Mouse (Mus musculus) lung, embryonic 15.5 days (tissue): ENCODE results near the gene Ppfia2. TPM values are rescaled to one million over a fixed set of nuclear protein-coding genes. Genes with fewer than 3 reads are reported as not detected.

Experiments
- ATAC-seq: fragments of 200-750 bp; cut with Nextera tagmentation; 2 replicates; pipeline ENCODE4 v1.8.0; 2017; ENCODE audit warnings: moderate number of reproducible peaks, borderline replicate concordance; ENCODE audit not compliant: low FRiP score, low TSS enrichment; ENCODE audit errors: extremely low read depth
- H3K27ac ChIP-seq: fragments of 300-500 bp; sonication (generic); 2 replicates; pipeline ENCODE4 v1.5.1; 2015; ENCODE audit warnings: moderate library complexity, mild to moderate bottlenecking, inconsistent platforms
- H3K27me3 ChIP-seq: fragments of 300-500 bp; sonication (generic); 2 replicates; pipeline ENCODE4 v1.6.1; 2015; ENCODE audit warnings: inconsistent platforms
- H3K36me3 ChIP-seq: fragments of 300-500 bp; sonication (generic); 2 replicates; pipeline ENCODE4 v1.6.1; 2015; ENCODE audit warnings: inconsistent platforms
- H3K4me1 ChIP-seq: fragments of 300-500 bp; sonication (generic); 2 replicates; pipeline ENCODE4 v1.6.1; 2015; ENCODE audit warnings: inconsistent platforms
- H3K4me2 ChIP-seq: fragments of 300-500 bp; sonication (generic); 2 replicates; pipeline ENCODE4 v1.6.1; 2015; ENCODE audit warnings: inconsistent platforms, mild to moderate bottlenecking, moderate library complexity
- H3K4me3 ChIP-seq: fragments of 300-500 bp; sonication (generic); 2 replicates; pipeline ENCODE4 v1.5.1; 2015; ENCODE audit warnings: mild to moderate bottlenecking, inconsistent platforms
- H3K9ac ChIP-seq: fragments of 300-500 bp; sonication (generic); 2 replicates; pipeline ENCODE4 v1.6.1; 2015; ENCODE audit warnings: inconsistent platforms
- H3K9me3 ChIP-seq: fragments of 300-500 bp; sonication (generic); 2 replicates; pipeline ENCODE4 v1.6.1; 2016; ENCODE audit warnings: inconsistent platforms
- WGBS: fragments of 180-500 bp; shearing (Covaris S2); methylation state at CpG from one replicate; pipeline ENCODE4 v1.1.7; 2015; 5-methylcytosine and 5-hydroxymethylcytosine counted together
- polyA plus RNA-seq: library from polyadenylated mRNA; unstranded; fragments of >200 nt; fragmentation: Nextera tagmentation; extraction: Ambion mirVana; gene quantifications from 2 replicates; pipeline ENCODE4 v1.2.1, GENCODE M21; 2015

The Ppfia2 gene
- polyA plus RNA-seq, 1 experiment from 2014 or later: 0.31 TPM

GRCm38 (mm10) chr10:106858106-106858505 lies 388.0 kb downstream of the Ppfia2 start:
- no peak for ATAC-seq
- Histone ChIP-seq H3K4me1 (no peaks in the 10 kb centered on the region), H3K9me3 (no peaks in the 10 kb centered on the region), H3K4me3 (no peak overlapping the region), H3K27ac (no peak overlapping the region), H3K4me2 (no peak overlapping the region), H3K36me3 (no peaks in the 10 kb centered on the region), H3K27me3 (no peaks in the 10 kb centered on the region), H3K9ac (no peak overlapping the region)
- WGBS: 73% methylated on average over 6 of the region's 6 CpGs

- no peak for ATAC-seq
- no peaks in the 10 kb centered on the region for H3K4me1 ChIP-seq
- no peak overlapping the region for H3K27ac ChIP-seq
- 74% methylated on average over 4 of the region's 4 CpGs for WGBS
- H3K4me2 ChIP-seq: no peak overlapping the region
- H3K27me3 ChIP-seq: no peaks in the 10 kb centered on the region
- no peaks in the 10 kb centered on the region for H3K36me3 ChIP-seq
- H3K9ac ChIP-seq: no peak overlapping the region
- H3K4me3 ChIP-seq: no peak overlapping the region
- no peaks in the 10 kb centered on the region for H3K9me3 ChIP-seq
These were observed 400.1 kb downstream of the Ppfia2 start for GRCm38 (mm10) chr10:106870233-106870632.

DNA sequence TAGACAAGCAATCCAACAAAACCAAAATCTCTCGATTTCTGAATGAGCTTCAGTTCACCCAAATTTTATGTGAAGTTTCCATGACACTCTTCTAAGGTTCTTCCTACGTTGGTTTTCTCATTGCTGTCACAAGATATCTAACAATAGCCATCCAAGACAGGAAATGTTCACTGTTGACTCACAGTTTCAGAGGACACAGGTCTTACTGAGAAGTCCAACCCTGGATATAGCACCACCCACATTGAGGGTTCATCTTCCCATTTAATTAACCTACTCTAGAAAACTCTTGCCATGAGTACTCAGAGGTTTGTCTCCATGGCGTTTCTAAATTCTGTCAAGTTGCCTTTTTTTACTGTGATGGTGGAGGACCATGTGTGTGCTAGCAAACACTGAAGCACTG lies 401.7 kb downstream of the Ppfia2 start:
- Histone ChIP-seq H3K4me1 (no peaks in the 10 kb centered on the region), H3K27ac (no peak overlapping the region), H3K4me3 (no peak overlapping the region), H3K27me3 (no peaks in the 10 kb centered on the region), H3K4me2 (no peak overlapping the region), H3K9ac (no peak overlapping the region), H3K9me3 (no peaks in the 10 kb centered on the region), H3K36me3 (no peaks in the 10 kb centered on the region)
- ATAC-seq: no peak
- WGBS: 70% methylated on average over 3 of the region's 3 CpGs

- Histone ChIP-seq H3K9me3 (no peaks in the 10 kb centered on the region), H3K4me3 (no peak overlapping the region), H3K27me3 (no peaks in the 10 kb centered on the region), H3K9ac (no peak overlapping the region), H3K36me3 (no peaks in the 10 kb centered on the region), H3K27ac (no peak overlapping the region), H3K4me1 (no peaks in the 10 kb centered on the region), H3K4me2 (no peak overlapping the region)
- 18% methylated on average over 1 of the region's 1 CpGs for WGBS
- no peak for ATAC-seq
These were observed 402.6 kb downstream of the Ppfia2 start for GRCm38 (mm10) chr10:106872714-106873113.

GRCm38 (mm10) chr10:106881330-106881729 lies 411.2 kb downstream of the Ppfia2 start:
- no peak overlapping the region for H3K27ac ChIP-seq
- WGBS: 62% methylated on average over 3 of the region's 3 CpGs
- H3K9me3 ChIP-seq: no peaks in the 10 kb centered on the region
- H3K36me3 ChIP-seq: no peaks in the 10 kb centered on the region
- H3K9ac ChIP-seq: no peak overlapping the region
- no peaks in the 10 kb centered on the region for H3K27me3 ChIP-seq
- H3K4me1 ChIP-seq: no peaks in the 10 kb centered on the region
- no peak overlapping the region for H3K4me3 ChIP-seq
- H3K4me2 ChIP-seq: no peak overlapping the region
- ATAC-seq: no peak

GRCm38 (mm10) chr10:106896351-106896750 lies 426.2 kb downstream of the Ppfia2 start:
- no peaks in the 10 kb centered on the region for H3K4me1 ChIP-seq
- H3K27ac ChIP-seq: no peak overlapping the region
- H3K27me3 ChIP-seq: no peaks in the 10 kb centered on the region
- H3K4me2 ChIP-seq: no peak overlapping the region
- no peaks in the 10 kb centered on the region for H3K36me3 ChIP-seq
- H3K4me3 ChIP-seq: no peak overlapping the region
- no peak overlapping the region for H3K9ac ChIP-seq
- WGBS: 59% methylated on average over 13 of the region's 13 CpGs
- no peak for ATAC-seq
- H3K9me3 ChIP-seq: no peaks in the 10 kb centered on the region

- Histone ChIP-seq H3K9ac (no peak overlapping the region), H3K4me1 (peaks cover 4% of the 10 kb centered on the region; the same call in 1 of the 2 replicates), H3K36me3 (no peaks in the 10 kb centered on the region), H3K4me2 (no peak overlapping the region), H3K4me3 (no peak overlapping the region), H3K27ac (no peak overlapping the region), H3K27me3 (no peaks in the 10 kb centered on the region), H3K9me3 (no peaks in the 10 kb centered on the region)
- ATAC-seq: no peak
- 70% methylated on average over 3 of the region's 3 CpGs for WGBS
These were observed 440.0 kb downstream of the Ppfia2 start for GRCm38 (mm10) chr10:106910108-106910507.

- H3K9ac ChIP-seq: no peak overlapping the region
- whole genome bisulfite sequencing: 11% methylated on average over 2 of the region's 2 CpGs
- no peaks in the 10 kb centered on the region for H3K27me3 ChIP-seq
- no peaks in the 10 kb centered on the region for H3K9me3 ChIP-seq
- no peak overlapping the region for H3K4me2 ChIP-seq
- ATAC-seq: no peak
- no peaks in the 10 kb centered on the region for H3K36me3 ChIP-seq
- no peak overlapping the region for H3K4me3 ChIP-seq
- peaks cover 4% of the 10 kb centered on the region; the same call in 1 of the 2 replicates for H3K4me1 ChIP-seq
- H3K27ac ChIP-seq: no peak overlapping the region
These were observed 442.9 kb downstream of the Ppfia2 start for GRCm38 (mm10) chr10:106913032-106913431.

- peaks cover 4% of the 10 kb centered on the region; the same call in 1 of the 2 replicates for H3K4me1 ChIP-seq
- H3K9ac ChIP-seq: no peak overlapping the region
- no peak overlapping the region for H3K4me2 ChIP-seq
- H3K9me3 ChIP-seq: no peaks in the 10 kb centered on the region
- H3K4me3 ChIP-seq: no peak overlapping the region
- H3K36me3 ChIP-seq: no peaks in the 10 kb centered on the region
- no peak overlapping the region for H3K27ac ChIP-seq
- no peak for ATAC-seq
- no peaks in the 10 kb centered on the region for H3K27me3 ChIP-seq
These were observed 444.1 kb downstream of the Ppfia2 start for GRCm38 (mm10) chr10:106914275-106914674.

- no peak overlapping the region for H3K9ac ChIP-seq
- no peak overlapping the region for H3K27ac ChIP-seq
- no peaks in the 10 kb centered on the region for H3K36me3 ChIP-seq
- no peak for ATAC-seq
- no peak overlapping the region for H3K4me3 ChIP-seq
- no peak overlapping the region for H3K4me2 ChIP-seq
- no peaks in the 10 kb centered on the region for H3K9me3 ChIP-seq
- no peaks in the 10 kb centered on the region for H3K27me3 ChIP-seq
- H3K4me1 ChIP-seq: peaks cover 4% of the 10 kb centered on the region; the same call in 1 of the 2 replicates
These were observed 444.7 kb downstream of the Ppfia2 start for GRCm38 (mm10) chr10:106914822-106915221.

DNA sequence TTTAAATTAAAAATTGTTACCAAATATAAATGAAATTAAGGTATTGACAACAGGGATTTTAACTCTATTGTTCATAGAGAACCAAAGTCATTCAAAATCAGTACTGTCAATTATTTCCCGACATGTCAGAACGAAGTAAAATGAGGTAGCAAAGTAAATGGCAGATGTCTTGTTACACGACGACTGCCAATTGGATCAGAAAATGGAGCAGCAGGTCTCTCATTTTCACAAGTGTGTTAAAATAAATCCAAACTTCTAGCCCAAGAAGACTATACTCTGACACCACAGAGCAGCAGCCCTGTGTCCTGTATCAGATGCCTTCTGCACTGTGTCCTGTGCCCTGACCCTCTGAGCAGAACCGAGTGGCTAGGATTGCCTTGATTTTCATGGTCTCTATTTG lies 454.2 kb downstream of the Ppfia2 start:
- no peaks in the 10 kb centered on the region for H3K27me3 ChIP-seq

GRCm38 (mm10) chr10:106924798-106925197 lies 454.7 kb downstream of the Ppfia2 start:
- no peaks in the 10 kb centered on the region for H3K27me3 ChIP-seq
- whole genome bisulfite sequencing: 70% methylated on average over 3 of the region's 3 CpGs
- ATAC-seq: no peak

More for the DNA sequence above, 454.2 kb downstream of the Ppfia2 start:
- Histone ChIP-seq H3K9me3 (no peaks in the 10 kb centered on the region), H3K4me1 (no peaks in the 10 kb centered on the region), H3K9ac (no peak overlapping the region), H3K4me3 (no peak overlapping the region), H3K27ac (no peak overlapping the region), H3K4me2 (no peak overlapping the region), H3K36me3 (no peaks in the 10 kb centered on the region)
- no peak for ATAC-seq
- 86% methylated on average over 5 of the region's 5 CpGs for WGBS

More at GRCm38 (mm10) chr10:106924798-106925197, 454.7 kb downstream of the Ppfia2 start:
- Histone ChIP-seq H3K9me3 (no peaks in the 10 kb centered on the region), H3K4me1 (no peaks in the 10 kb centered on the region), H3K27ac (no peak overlapping the region), H3K9ac (no peak overlapping the region), H3K4me3 (no peak overlapping the region), H3K4me2 (no peak overlapping the region), H3K36me3 (no peaks in the 10 kb centered on the region)
